Mouse (Mus musculus): Measurements from ENCODE around the gene Methig1.

The Methig1 gene

GRCm38 (mm10) chr15:100424396-100425122 is 71.6 kb downstream of the Methig1 start, which contains the start of gene Slc11a2:
TSS of gene Slc11a2 (minus strand) at chr15:100425072.
- peak; percentile 28 to 33 for DNase-seq

DNA sequence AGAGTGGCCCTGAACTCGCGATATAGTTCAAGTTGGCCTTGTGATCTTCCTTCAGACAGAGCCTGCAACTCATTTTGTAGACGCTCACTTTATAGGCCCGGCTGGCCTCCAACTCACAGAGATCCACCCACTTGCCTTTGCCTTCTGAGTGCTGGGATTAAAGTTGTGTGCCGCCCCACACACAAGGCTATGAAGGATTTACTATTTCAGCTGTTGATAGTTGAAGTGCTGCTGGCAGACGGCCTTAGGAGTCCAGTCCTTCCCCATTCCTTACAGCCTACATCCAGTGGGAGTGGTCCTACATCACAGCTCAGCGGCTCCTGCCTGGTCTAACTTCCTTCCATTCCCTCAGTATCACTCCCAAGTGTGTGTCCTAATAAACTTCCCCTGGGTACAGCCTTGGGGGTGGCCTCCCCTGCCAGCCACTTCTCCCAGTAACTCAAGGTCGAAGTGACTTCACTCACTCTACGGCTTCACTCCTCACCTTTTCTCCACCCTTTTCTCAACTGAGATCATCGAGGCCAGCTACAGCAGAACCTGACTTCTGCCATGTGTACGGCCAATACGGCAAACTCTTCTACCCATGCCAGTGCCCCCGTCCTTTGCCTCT is 75.5 kb downstream of the Methig1 start:
- DNase-seq: peak in 1 of 2 experiments; percentile 29

DNA sequence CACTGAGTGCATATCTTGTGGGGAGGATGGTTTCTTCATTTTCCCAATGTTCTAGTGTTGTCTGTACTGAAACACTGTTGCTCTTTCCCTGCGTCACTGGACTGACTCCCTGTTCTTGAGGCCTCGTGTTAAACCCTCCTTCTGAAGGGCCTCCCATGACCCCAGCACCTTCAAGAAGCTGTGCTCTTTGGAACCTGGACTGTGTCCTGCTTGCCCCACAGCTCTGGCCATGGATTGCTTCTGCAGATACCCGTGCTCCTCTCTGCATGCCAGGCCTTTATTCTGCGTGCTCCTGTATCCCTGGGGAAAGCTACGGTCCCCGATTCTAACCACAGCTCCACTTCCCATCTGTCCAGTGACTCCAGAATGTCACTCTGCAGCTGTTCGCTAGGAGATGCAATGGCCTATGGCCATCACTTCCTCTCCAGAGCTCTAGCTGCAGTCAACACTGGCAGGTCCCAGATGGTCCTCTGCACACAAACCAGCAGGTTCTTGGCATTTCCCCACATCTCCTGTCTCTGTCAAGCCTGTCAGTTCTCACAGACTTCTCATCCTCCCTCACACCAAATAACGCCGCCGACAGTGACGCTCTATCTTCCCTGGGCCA is 77.1 kb downstream of the Methig1 start:
- DNase-seq: no peak

GRCm38 (mm10) chr15:100433234-100433633 is 80.3 kb downstream of the Methig1 start:
- no peak for DNase-seq
